8 mouse cellular contexts compared by ENCODE assay signal in genomic region chr5:52910159-52910591, GRCm38 (mm10).
DNase-seq lines count a peak whose midpoint lies in the region; ATAC-seq and TF ChIP-seq lines count a peak whose summit lies in the region.

No protein-coding gene starts in this region.

- no peak overlapping the region for H3K27ac ChIP-seq in heart, adult 2 months
- no peak overlapping the region for H3K27ac ChIP-seq in forebrain, embryonic 12.5 days
- H3K27ac ChIP-seq in limb, embryonic 10.5 days, result no peak overlapping the region
- H3K27ac ChIP-seq in midbrain, embryonic 11.5 days (ENCODE audit: low read depth, low read length), result no peak overlapping the region

- peak overlapping the region; percentile 31 for H3K4me2 ChIP-seq in forebrain, embryonic 12.5 days
- peak overlapping the region; percentile 8 for H3K4me2 ChIP-seq in midbrain, embryonic 11.5 days

- no peak for TF ChIP-seq CTCF in heart, adult 2 months (IDR thresholded peaks at IDR 0.05)

- no peaks in the 10 kb centered on the region for H3K27me3 ChIP-seq in heart, adult 2 months (ENCODE audit: control insufficient read depth, insufficient read depth, low read length)
- no peaks in the 10 kb centered on the region for H3K27me3 ChIP-seq in forebrain, embryonic 12.5 days
- no peaks in the 10 kb centered on the region for H3K27me3 ChIP-seq in limb, embryonic 10.5 days (ENCODE audit: low read depth, poor library complexity, severe bottlenecking)
- H3K27me3 ChIP-seq in midbrain, embryonic 11.5 days (ENCODE audit: control insufficient read depth, insufficient read depth, low read length), result no peaks in the 10 kb centered on the region

- H3K4me3 ChIP-seq in heart, adult 2 months, result no peak overlapping the region
- no peak overlapping the region for H3K4me3 ChIP-seq in forebrain, embryonic 12.5 days (replicated peaks)
- no peak overlapping the region for H3K4me3 ChIP-seq in limb, embryonic 10.5 days
- H3K4me3 ChIP-seq in midbrain, embryonic 11.5 days (ENCODE audit: low read depth, low read length), result no peak overlapping the region

- no peak for TF ChIP-seq EP300 in heart, adult 2 months (IDR thresholded peaks at IDR 0.05; ENCODE audit: insufficient read depth, low read depth, low read length)

- no peak for ATAC-seq in forebrain, embryonic 12.5 days (ENCODE audit: low FRiP score)
- peak; percentile 40; the same call in 1 of the 2 replicates for ATAC-seq in midbrain, embryonic 11.5 days (ENCODE audit: low FRiP score)

- no peak overlapping the region for H3K9ac ChIP-seq in heart, adult 2 months (ENCODE audit: low read depth, low read length)
- H3K9ac ChIP-seq in forebrain, embryonic 12.5 days, result no peak overlapping the region
- H3K9ac ChIP-seq in midbrain, embryonic 11.5 days (ENCODE audit: low read length), result no peak overlapping the region

- H3K79me2 ChIP-seq in heart, adult 2 months (replicated peaks; ENCODE audit: control insufficient read depth, insufficient read depth, low read length), result no peaks in the 10 kb centered on the region

- no peaks in the 10 kb centered on the region for H3K36me3 ChIP-seq in heart, adult 2 months (ENCODE audit: control insufficient read depth, insufficient read depth, low read length)
- no peaks in the 10 kb centered on the region for H3K36me3 ChIP-seq in forebrain, embryonic 12.5 days (replicated peaks)
- H3K36me3 ChIP-seq in limb, embryonic 10.5 days, result no peaks in the 10 kb centered on the region
- H3K36me3 ChIP-seq in midbrain, embryonic 11.5 days (ENCODE audit: control insufficient read depth, insufficient read depth, low read length), result no peaks in the 10 kb centered on the region

- intact Hi-C loops in heart, adult 2 months (cut with DNase I), result no loop called here

- DNase-seq in heart, adult 2 months, result peak; percentile 15 to 23
- DNase-seq in heart, adult 8-10 months (ENCODE audit: low spot score), result no peak
- DNase-seq in Muller cell, postnatal 12 days (ENCODE audit: inconsistent ontology term), result peak; percentile 39
- DNase-seq in limb, embryonic 10.5 days (ENCODE audit: low spot score), result peak; percentile 36
- no peak for DNase-seq in midbrain, embryonic 11.5 days (ENCODE audit: low spot score, missing footprints)
- DNase-seq in thymus, postnatal 36 days, result peak; percentile 44 to 56
- no peak for DNase-seq in ovary, postnatal 10 days (ENCODE audit: low spot score)

- H3K4me1 ChIP-seq in heart, adult 2 months (ENCODE audit: control insufficient read depth, insufficient read depth, low read length), result no peaks in the 10 kb centered on the region
- H3K4me1 ChIP-seq in forebrain, embryonic 12.5 days, result no peaks in the 10 kb centered on the region; the same call in 1 of the 2 replicates
- peaks cover 8% of the 10 kb centered on the region for H3K4me1 ChIP-seq in limb, embryonic 10.5 days
- no peaks in the 10 kb centered on the region for H3K4me1 ChIP-seq in midbrain, embryonic 11.5 days (ENCODE audit: control insufficient read depth, insufficient read depth, low read length)

- TF ChIP-seq POLR2A in heart, adult 2 months (IDR thresholded peaks at IDR 0.05; ENCODE audit: insufficient read depth, low read depth, low read length), result no peak

- 11% methylated on average over 12 of the region's 12 CpGs for WGBS in heart, adult 2 months
- WGBS in forebrain, embryonic 12.5 days, result 40% methylated on average over 12 of the region's 12 CpGs
- 43% methylated on average over 12 of the region's 12 CpGs for WGBS in limb, embryonic 10.5 days
- WGBS in midbrain, embryonic 11.5 days, result 44% methylated on average over 12 of the region's 12 CpGs

- no peaks in the 10 kb centered on the region for H3K9me3 ChIP-seq in forebrain, embryonic 12.5 days
- H3K9me3 ChIP-seq in limb, embryonic 10.5 days (replicated peaks), result no peaks in the 10 kb centered on the region
- H3K9me3 ChIP-seq in midbrain, embryonic 11.5 days (ENCODE audit: control insufficient read depth, low read length), result no peaks in the 10 kb centered on the region

Comparison
In these comparisons a context has a peak if more than half of its experiments do, and no peak if none do; other contexts are left out.
1. DNase-seq: peak in heart, adult 2 months (2 of 2), Muller cell, postnatal 12 days (single experiment), limb, embryonic 10.5 days (single experiment) and thymus, postnatal 36 days (2 of 2); none in heart, adult 8-10 months (single experiment), midbrain, embryonic 11.5 days (single experiment) and ovary, postnatal 10 days (single experiment).